In genomic region chr15:40075334-40075893, GRCm38 (mm10) we compare ENCODE assay signal across 12 mouse cellular contexts. TPM values are rescaled to one million over a fixed set of nuclear protein-coding genes. Genes with fewer than 3 reads are reported as not detected.
DNase-seq lines count a peak whose midpoint lies in the region.
"Had no signal": no experiment of that assay in that cellular context is flagged by ENCODE, and none has a peak within 500 bp of the region (broad histone marks: within the 10 kb centered on the region; RNA-seq: fewer than 3 reads in every experiment).

No protein-coding gene starts in this region.

- no peak overlapping the region for H3K4me3 ChIP-seq in embryonic facial prominence, embryonic 10.5 days
- H3K4me3 ChIP-seq: limb, embryonic 15.5 days; neural tube, embryonic 13.5 days had no signal

- no peaks in the 10 kb centered on the region for H3K27me3 ChIP-seq in embryonic facial prominence, embryonic 10.5 days (replicated peaks; ENCODE audit: low read depth, poor library complexity, severe bottlenecking)
- H3K27me3 ChIP-seq: limb, embryonic 15.5 days; neural tube, embryonic 13.5 days had no signal

- H3K9me3 ChIP-seq in embryonic facial prominence, embryonic 10.5 days, result no peaks in the 10 kb centered on the region
- H3K9me3 ChIP-seq: limb, embryonic 15.5 days; neural tube, embryonic 13.5 days had no signal

- H3K36me3 ChIP-seq in embryonic facial prominence, embryonic 10.5 days (replicated peaks), result no peaks in the 10 kb centered on the region
- H3K36me3 ChIP-seq: limb, embryonic 15.5 days; neural tube, embryonic 13.5 days had no signal

- H3K4me1 ChIP-seq in embryonic facial prominence, embryonic 10.5 days, result no peaks in the 10 kb centered on the region
- H3K4me1 ChIP-seq: limb, embryonic 15.5 days had no signal

- H3K27ac ChIP-seq in embryonic facial prominence, embryonic 10.5 days (replicated peaks), result no peak overlapping the region
- H3K27ac ChIP-seq: hindbrain, postnatal 0 days; limb, embryonic 15.5 days; neural tube, embryonic 13.5 days had no signal

- WGBS in embryonic facial prominence, embryonic 10.5 days, result 73% methylated on average over 3 of the region's 3 CpGs

- peak; percentile 38 for DNase-seq in kidney, postnatal 10 days
- DNase-seq in kidney, adult 9 months, result no peak
- DNase-seq in adipocyte (ENCODE audit: low spot score), result peak; percentile 54
- peak; percentile 8 for DNase-seq in embryonic facial prominence, embryonic 10.5 days (ENCODE audit: low spot score)
- peak; percentile 17 for DNase-seq in lung, postnatal 14 days
- DNase-seq in cerebellum, postnatal 4 days (ENCODE audit: low spot score in 2 of 2), result no peak
- DNase-seq in urinary bladder, adult 2 months (ENCODE audit: low spot score), result no peak
- no peak for DNase-seq in frontal cortex, postnatal 25 days (ENCODE audit: low spot score in 2 of 2)

RNA-seq across cellular contexts. Expression of gene 9330182O14Rik, which starts 58.8 kb away (rescaled TPM):
- not detected in 2 replicates for polyA plus RNA-seq in embryonic facial prominence, embryonic 10.5 days (2016; fragmentation: Nextera tagmentation; extraction: Ambion mirVana)
- not detected in 2 replicates for polyA plus RNA-seq in urinary bladder, adult 2 months (2012; rRNA removed)
- polyA plus RNA-seq: cortical plate, adult 2 months; hindbrain, postnatal 0 days; limb, embryonic 15.5 days; neural tube, embryonic 13.5 days had no signal

Comparison
In these comparisons a context has a peak if more than half of its experiments do, and no peak if none do; other contexts are left out.
1. DNase-seq: peak in kidney, postnatal 10 days (single experiment), adipocyte (single experiment), embryonic facial prominence, embryonic 10.5 days (single experiment) and lung, postnatal 14 days (single experiment); none in kidney, adult 9 months (single experiment), cerebellum, postnatal 4 days (0 of 2), urinary bladder, adult 2 months (single experiment) and frontal cortex, postnatal 25 days (0 of 2).